Comparison of ENCODE assay signal across 8 mouse cellular contexts in the genomic region with DNA sequence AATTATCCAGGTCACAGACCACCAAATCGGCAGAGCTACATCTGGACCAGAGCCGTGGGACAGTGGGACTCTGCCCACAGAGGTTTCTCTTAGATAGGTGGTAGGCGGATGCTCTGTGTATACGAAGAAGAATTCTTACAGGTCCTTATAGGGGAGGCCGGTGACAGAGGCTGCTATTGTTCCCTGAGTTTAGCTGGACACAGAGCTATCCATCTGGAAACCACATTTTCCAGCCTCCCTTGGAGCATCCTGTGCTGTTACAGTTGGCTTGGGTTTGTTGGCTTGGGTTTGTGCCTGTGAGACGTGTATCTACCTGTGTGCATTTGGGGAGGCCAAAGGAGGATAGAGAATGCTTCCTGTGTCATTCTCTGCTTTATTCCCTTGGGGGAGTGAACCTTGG. TPM values are rescaled to one million over a fixed set of nuclear protein-coding genes. Genes with fewer than 3 reads are reported as not detected.
"Had no signal": no experiment of that assay in that cellular context is flagged by ENCODE, and none has a peak within 500 bp of the region (broad histone marks: within the 10 kb centered on the region; RNA-seq: fewer than 3 reads in every experiment).

No protein-coding gene starts in this region.

- DNase-seq: heart, postnatal 10 days; heart, postnatal 14 days; heart, postnatal 36 days; kidney, adult 18-20 months; kidney, postnatal 4 days; layer of hippocampus, adult 9-11 months; layer of hippocampus, postnatal 36 days had no signal

RNA-seq across cellular contexts. Expression of a gene that starts 15.1 kb away (rescaled TPM):
- total RNA-seq: hematopoietic stem cell, adult 5-6 weeks had no signal

RNA-seq across cellular contexts. Expression of a gene that starts 43.6 kb away (rescaled TPM):
- total RNA-seq: heart, postnatal 10 days; heart, postnatal 14 days; heart, postnatal 36 days had no signal
